Mouse (Mus musculus) embryonic facial prominence, embryonic 11.5 days (tissue): ENCODE data around the gene Fbxw7. TPM values are rescaled to one million over a fixed set of nuclear protein-coding genes. Genes with fewer than 3 reads are reported as not detected.

ENCODE experiments used
- ATAC-seq: fragments of 200-750 bp; cut with Nextera tagmentation; replicated peaks from 2 replicates; pipeline ENCODE4 v1.8.0; 2017; ENCODE audit warnings: low read depth; ENCODE audit not compliant: insufficient number of reproducible peaks, low FRiP score, low TSS enrichment
- DNase-seq: peaks from one replicate; pipeline ENCODE4 v3.0.0-alpha.2; 2015; ENCODE audit warnings: low spot score
- H3K27ac ChIP-seq: fragments of 300-500 bp; sonication (generic); replicated peaks from 2 replicates; pipeline ENCODE4 v1.5.1; 2014; ENCODE audit warnings: mild to moderate bottlenecking, low read depth, low read length, control low read depth
- H3K27me3 ChIP-seq: fragments of 300-500 bp; sonication (generic); 2 replicates; pipeline ENCODE4 v1.6.1; 2014; ENCODE audit warnings: mild to moderate bottlenecking, low read length, moderate library complexity, mixed read lengths; ENCODE audit not compliant: control insufficient read depth, insufficient read depth
- H3K36me3 ChIP-seq: fragments of 300-500 bp; sonication (generic); replicated peaks from 2 replicates; pipeline ENCODE4 v1.6.1; 2014; ENCODE audit warnings: low read depth, mild to moderate bottlenecking, low read length, moderate library complexity, mixed read lengths; ENCODE audit not compliant: control insufficient read depth, insufficient read depth
- H3K4me1 ChIP-seq: fragments of 300-500 bp; sonication (generic); 2 replicates; pipeline ENCODE4 v1.6.1; 2014; ENCODE audit warnings: low read length, mixed read lengths; ENCODE audit not compliant: control insufficient read depth, insufficient read depth
- H3K4me2 ChIP-seq: fragments of 300-500 bp; sonication (generic); 2 replicates; pipeline ENCODE4 v1.6.1; 2014; ENCODE audit warnings: low read depth, mild to moderate bottlenecking, control low read depth, low read length, moderate library complexity
- H3K4me3 ChIP-seq: fragments of 300-500 bp; sonication (generic); 2 replicates; pipeline ENCODE4 v1.5.1; 2014; ENCODE audit warnings: low read depth, low read length, control low read depth
- H3K9ac ChIP-seq: fragments of 300-500 bp; sonication (generic); replicated peaks from 2 replicates; pipeline ENCODE4 v1.6.1; 2014; ENCODE audit warnings: mild to moderate bottlenecking, control low read depth, low read length
- H3K9me3 ChIP-seq: fragments of 300-500 bp; sonication (generic); replicated peaks from 2 replicates; pipeline ENCODE4 v1.6.1; 2016; ENCODE audit warnings: mild to moderate bottlenecking, low read length, inconsistent platforms, mixed read lengths; ENCODE audit not compliant: control insufficient read depth
- WGBS: fragments of 180-500 bp; shearing (Covaris S2); extraction: QIAGEN DNeasy Blood & Tissue Kit; methylation state at CpG from one replicate; pipeline ENCODE4 v1.1.7; 2014; 5-methylcytosine and 5-hydroxymethylcytosine counted together
- polyA plus RNA-seq: library from polyadenylated mRNA; unstranded; fragments of >200 nt; fragmentation: Nextera tagmentation; extraction: Ambion mirVana; gene quantifications from 2 replicates; pipeline ENCODE4 v1.2.1, GENCODE M21; 2014

The Fbxw7 gene
- polyA plus RNA-seq, 1 experiment from 2014 or later, result 13.1 TPM

DNA sequence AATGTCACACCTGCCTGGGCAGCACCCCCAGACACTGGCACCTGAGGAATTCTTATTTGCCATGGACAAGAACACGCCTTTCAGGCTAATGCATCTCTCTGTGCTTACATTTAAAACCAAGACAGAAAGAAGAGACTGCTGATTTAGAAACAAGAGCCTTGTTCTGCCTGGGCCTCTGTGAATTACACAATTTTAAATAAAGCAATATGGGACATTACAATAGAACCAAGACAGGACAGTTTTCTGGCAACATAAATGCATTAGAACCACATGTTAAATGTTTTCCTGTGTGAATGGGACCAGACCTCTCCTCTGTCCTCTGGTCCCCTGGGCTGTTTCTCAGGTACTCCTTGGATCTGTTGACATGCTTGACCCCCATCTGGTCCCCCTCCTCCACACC, 39.0 kb upstream of the Fbxw7 start:
- no peak for ATAC-seq
- H3K4me3 ChIP-seq, result no peak overlapping the region
- H3K27me3 ChIP-seq, result no peaks in the 10 kb centered on the region
- H3K4me1 ChIP-seq, result no peaks in the 10 kb centered on the region
- no peak for DNase-seq
- 72% methylated on average over 1 of the region's 1 CpGs for WGBS
- H3K36me3 ChIP-seq, result no peaks in the 10 kb centered on the region
- no peak overlapping the region for H3K27ac ChIP-seq
- H3K4me2 ChIP-seq, result no peak overlapping the region
- H3K9ac ChIP-seq, result no peak overlapping the region
- H3K9me3 ChIP-seq, result no peaks in the 10 kb centered on the region

GRCm38 (mm10) chr3:84787914-84788313, 27.2 kb upstream of the Fbxw7 start:
- ATAC-seq, result no peak
- H3K27me3 ChIP-seq, result no peaks in the 10 kb centered on the region
- H3K4me1 ChIP-seq, result no peaks in the 10 kb centered on the region
- no peaks in the 10 kb centered on the region for H3K36me3 ChIP-seq
- H3K27ac ChIP-seq, result no peak overlapping the region
- 87% methylated on average over 4 of the region's 4 CpGs for WGBS
- no peak overlapping the region for H3K9ac ChIP-seq
- H3K4me3 ChIP-seq, result no peak overlapping the region
- H3K9me3 ChIP-seq, result no peaks in the 10 kb centered on the region
- H3K4me2 ChIP-seq, result no peak overlapping the region
- no peak for DNase-seq

DNA sequence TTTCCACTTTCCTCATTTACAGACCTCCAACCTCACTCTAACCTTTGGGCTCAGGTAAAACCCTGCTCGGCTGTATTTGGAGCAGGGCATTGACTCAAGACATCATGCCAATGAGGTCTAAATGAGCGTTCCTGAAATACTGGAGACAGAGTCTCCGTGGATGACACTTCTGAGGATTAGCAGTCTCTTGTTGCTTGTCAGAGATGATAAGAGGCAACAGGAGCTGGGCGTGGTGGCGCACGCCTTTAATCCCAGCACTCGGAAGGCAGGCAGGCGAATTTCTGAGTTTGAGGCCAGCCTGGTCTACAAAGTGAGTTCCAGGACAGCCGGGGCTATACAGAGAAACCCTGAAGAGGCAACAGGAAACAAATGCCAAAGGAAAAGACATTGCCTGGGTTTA, 11.0 kb upstream of the Fbxw7 start:
- Histone ChIP-seq H3K27ac (no peak overlapping the region), H3K4me3 (no peak overlapping the region), H3K4me1 (no peaks in the 10 kb centered on the region), H3K9ac (no peak overlapping the region), H3K9me3 (no peaks in the 10 kb centered on the region), H3K36me3 (no peaks in the 10 kb centered on the region), H3K4me2 (no peak overlapping the region), H3K27me3 (no peaks in the 10 kb centered on the region)
- 68% methylated on average over 9 of the region's 9 CpGs for WGBS
- no peak for DNase-seq
- no peak for ATAC-seq

- Histone ChIP-seq H3K27ac (no peak overlapping the region), H3K4me1 (no peaks in the 10 kb centered on the region), H3K36me3 (no peaks in the 10 kb centered on the region), H3K9ac (no peak overlapping the region), H3K4me3 (no peak overlapping the region), H3K9me3 (no peaks in the 10 kb centered on the region), H3K27me3 (no peaks in the 10 kb centered on the region), H3K4me2 (no peak overlapping the region)
- ATAC-seq (no peak), DNase-seq (no peak)
- WGBS, result 75% methylated on average over 2 of the region's 2 CpGs
Measured at GRCm38 (mm10) chr3:84806206-84806605, 8.9 kb upstream of the Fbxw7 start.

DNA sequence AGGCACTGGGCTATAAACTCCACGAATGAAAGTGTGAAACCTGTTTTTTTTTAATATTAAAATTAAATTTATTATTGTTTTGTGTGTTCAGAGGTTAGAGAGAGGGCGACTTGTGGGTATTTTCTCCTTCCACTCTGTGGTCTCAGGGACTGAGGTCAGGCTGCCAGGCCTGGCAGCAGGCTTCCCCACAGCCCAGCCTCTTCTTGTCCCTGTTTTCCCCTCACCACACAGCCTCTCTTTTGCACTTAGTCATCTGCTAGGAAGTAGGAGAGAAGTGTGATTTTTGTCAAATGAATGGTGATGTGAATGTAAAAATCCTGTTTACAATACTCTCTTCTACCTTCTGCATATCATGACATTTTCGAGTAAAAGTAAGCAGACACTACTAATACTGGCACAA, 7.2 kb upstream of the Fbxw7 start:
- no peak for DNase-seq
- Histone ChIP-seq H3K4me2 (no peak overlapping the region), H3K27ac (no peak overlapping the region), H3K36me3 (no peaks in the 10 kb centered on the region), H3K4me1 (no peaks in the 10 kb centered on the region), H3K9ac (no peak overlapping the region), H3K27me3 (no peaks in the 10 kb centered on the region), H3K9me3 (no peaks in the 10 kb centered on the region), H3K4me3 (no peak overlapping the region)
- ATAC-seq, result no peak
- 70% methylated on average over 3 of the region's 3 CpGs for WGBS

GRCm38 (mm10) chr3:84808906-84809305, 6.2 kb upstream of the Fbxw7 start:
- no peak for ATAC-seq

DNA sequence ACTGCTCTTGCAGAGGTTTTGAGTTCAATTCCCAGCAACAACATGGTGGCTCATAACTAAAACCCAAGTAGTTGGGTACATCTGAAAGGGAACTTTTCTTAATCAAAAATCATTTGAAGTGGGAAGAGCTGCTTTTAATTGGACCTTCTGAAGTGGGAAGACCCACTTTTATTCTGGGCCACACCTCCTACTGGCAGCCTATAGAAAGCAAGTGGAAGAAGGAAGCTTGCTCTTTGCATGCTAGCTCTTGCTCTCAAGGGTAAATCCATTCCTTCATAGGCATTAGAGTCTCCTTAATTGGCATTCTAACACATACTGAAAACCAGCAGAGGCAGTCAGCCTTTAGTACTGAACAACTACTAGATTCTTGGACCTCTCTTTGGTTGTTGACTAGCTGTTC, 4.3 kb upstream of the Fbxw7 start:
- Histone ChIP-seq H3K27me3 (no peaks in the 10 kb centered on the region), H3K9ac (no peak overlapping the region), H3K9me3 (no peaks in the 10 kb centered on the region), H3K36me3 (no peaks in the 10 kb centered on the region), H3K4me3 (no peak overlapping the region), H3K27ac (no peak overlapping the region), H3K4me2 (no peak overlapping the region), H3K4me1 (no peaks in the 10 kb centered on the region)
- no peak for DNase-seq
- ATAC-seq, result no peak

More at GRCm38 (mm10) chr3:84808906-84809305, 6.2 kb upstream of the Fbxw7 start:
- no peaks in the 10 kb centered on the region for H3K27me3 ChIP-seq
- no peaks in the 10 kb centered on the region for H3K36me3 ChIP-seq
- no peak overlapping the region for H3K4me2 ChIP-seq
- no peaks in the 10 kb centered on the region for H3K4me1 ChIP-seq
- no peak for DNase-seq
- no peak overlapping the region for H3K27ac ChIP-seq
- H3K9me3 ChIP-seq, result no peaks in the 10 kb centered on the region
- H3K9ac ChIP-seq, result no peak overlapping the region
- no peak overlapping the region for H3K4me3 ChIP-seq

DNA sequence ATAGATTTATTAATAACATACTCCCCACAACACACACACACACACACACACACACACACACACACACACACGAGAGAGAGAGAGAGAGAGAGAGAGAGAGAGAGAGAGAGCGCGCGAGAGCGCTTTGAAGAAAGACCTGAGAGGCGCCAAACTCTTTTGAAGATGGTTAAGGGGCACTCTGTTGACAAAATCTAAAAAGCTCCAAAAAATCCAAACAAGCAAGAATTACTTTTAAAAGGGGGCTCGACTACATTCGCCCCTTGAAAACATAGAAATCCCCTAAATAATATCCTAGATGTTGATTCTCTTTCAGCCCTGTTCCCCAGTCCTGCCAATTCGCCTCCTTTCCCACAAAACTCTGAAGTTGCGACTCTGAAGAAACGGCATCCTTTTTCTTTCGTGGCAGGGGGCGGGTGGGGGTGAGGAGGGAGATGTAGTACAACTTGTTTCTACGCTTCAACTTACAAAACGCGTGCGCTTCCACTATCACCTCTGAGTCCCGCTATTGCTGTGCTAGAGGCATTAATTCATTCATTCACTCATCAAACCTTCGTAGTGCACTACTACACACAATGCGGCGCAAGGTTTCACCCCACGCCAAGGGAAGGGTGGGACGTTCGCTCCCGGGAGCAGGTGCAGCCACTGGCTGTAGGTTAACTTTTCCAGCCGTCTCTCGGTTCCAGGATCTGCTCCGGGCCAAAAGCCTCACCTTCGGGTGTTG, 1.5 kb upstream of the Fbxw7 start:
- peak; percentile 31 for DNase-seq
- H3K4me2 ChIP-seq, result peak overlapping the region; percentile 29
- H3K36me3 ChIP-seq, result no peaks in the 10 kb centered on the region
- H3K4me1 ChIP-seq, result no peaks in the 10 kb centered on the region
- H3K9me3 ChIP-seq, result no peaks in the 10 kb centered on the region
- H3K9ac ChIP-seq, result peak overlapping the region; percentile 70
- H3K27ac ChIP-seq, result no peak overlapping the region
- no peaks in the 10 kb centered on the region for H3K27me3 ChIP-seq
- under 1% methylated on average over 29 of the region's 29 CpGs for WGBS
- peak; percentile 40 for ATAC-seq
- H3K4me3 ChIP-seq, result peak overlapping the region; percentile 98
